Mouse (Mus musculus) MEL (cell line): ENCODE data around the gene Trhr2. TPM values are rescaled to one million over a fixed set of nuclear protein-coding genes. Genes with fewer than 3 reads are reported as not detected.

ENCODE experiments used
- DNase-seq: peaks from one replicate; pipeline ENCODE4 v3.0.0; 2011; ENCODE audit warnings: low read depth, low spot score
- H3K27ac ChIP-seq: 2 replicates; pipeline ENCODE4 v1.5.1; 2012; ENCODE audit warnings: low read depth, mild to moderate bottlenecking, control low read depth, low read length, moderate library complexity; ENCODE audit not compliant: control insufficient read depth
- H3K27me3 ChIP-seq, 2 experiments: fragments of 150-350 bp in 1 of 2; sonication (generic) in 1 of 2; 2 replicates each; pipeline ENCODE4 v1.6.1; 2012; ENCODE audit warnings: low read length in 2 of 2, mild to moderate bottlenecking in 2 of 2, improper control_type of control experiment in 1 of 2, moderate library complexity in 1 of 2; ENCODE audit not compliant: insufficient read depth in 2 of 2, control insufficient read depth in 1 of 2
- H3K36me3 ChIP-seq, 2 experiments: 2 replicates each; pipeline ENCODE4 v1.6.1; 2012 to 2014; ENCODE audit warnings: low read length in 2 of 2, improper control_type of control experiment in 1 of 2, inconsistent platforms in 1 of 2, mild to moderate bottlenecking in 1 of 2; ENCODE audit not compliant: insufficient read depth in 2 of 2, control insufficient read depth in 1 of 2
- H3K4me1 ChIP-seq, 2 experiments: fragments of 150-350 bp in 1 of 2; sonication (generic) in 1 of 2; 2 replicates each; pipeline ENCODE4 v1.6.1; 2012; ENCODE audit warnings: low read length in 2 of 2, improper control_type of control experiment in 1 of 2, mild to moderate bottlenecking in 1 of 2; ENCODE audit not compliant: insufficient read depth in 2 of 2, control insufficient read depth in 1 of 2
- H3K4me3 ChIP-seq, 2 experiments: fragments of 150-350 bp in 1 of 2; sonication (generic) in 1 of 2; 2 replicates each; pipeline ENCODE4 v1.5.1; 2012; ENCODE audit warnings: low read depth in 2 of 2, low read length in 2 of 2, mild to moderate bottlenecking in 2 of 2, moderate library complexity in 2 of 2, control low read depth in 1 of 2, improper control_type of control experiment in 1 of 2; ENCODE audit not compliant: control insufficient read depth in 1 of 2, insufficient read depth in 1 of 2
- H3K79me2 ChIP-seq: 2 replicates; pipeline ENCODE4 v1.6.1; 2012; ENCODE audit warnings: mild to moderate bottlenecking, low read length, moderate library complexity; ENCODE audit not compliant: control insufficient read depth, poor library complexity, insufficient read depth
- H3K9ac ChIP-seq: 2 replicates; pipeline ENCODE4 v1.6.1; 2012; ENCODE audit warnings: low read depth, mild to moderate bottlenecking, control low read depth, low read length, moderate library complexity; ENCODE audit not compliant: control insufficient read depth, poor library complexity, severe bottlenecking
- H3K9me3 ChIP-seq: fragments of 150-350 bp; sonication (generic); replicated peaks from 2 replicates; pipeline ENCODE4 v1.6.1; 2012; ENCODE audit warnings: mild to moderate bottlenecking, low read length, improper control_type of control experiment, moderate library complexity; ENCODE audit not compliant: insufficient read depth
- CTCF ChIP-seq, 3 experiments: IDR thresholded peaks in 2 of 3; conservative IDR thresholded peaks in 1 of 3; 2 replicates each; pipeline ENCODE4 v1.5.1; 2011 to 2012; ENCODE audit warnings: low read length in 3 of 3, low read depth in 2 of 3, mild to moderate bottlenecking in 2 of 3, improper control_type of control experiment in 1 of 3, inconsistent platforms in 1 of 3, mixed read lengths in 1 of 3, moderate library complexity in 1 of 3; ENCODE audit not compliant: control insufficient read depth in 1 of 3, insufficient read depth in 1 of 3, poor library complexity in 1 of 3, severe bottlenecking in 1 of 3
- ETS1 ChIP-seq: IDR thresholded peaks from 2 replicates; pipeline ENCODE4 v1.6.1; 2012; ENCODE audit warnings: low read depth, mild to moderate bottlenecking, inconsistent platforms, low read length, improper control_type of control experiment, moderate library complexity
- HCFC1 ChIP-seq: IDR thresholded peaks from 2 replicates; pipeline ENCODE4 v1.6.1; 2012; ENCODE audit warnings: low read depth, mild to moderate bottlenecking, inconsistent platforms, low read length, improper control_type of control experiment, moderate library complexity
- MAX ChIP-seq: IDR thresholded peaks from 2 replicates; pipeline ENCODE4 v1.6.1; 2011; ENCODE audit warnings: low read length, improper control_type of control experiment
- MAZ ChIP-seq: IDR thresholded peaks from 2 replicates; pipeline ENCODE4 v1.6.1; 2012; ENCODE audit warnings: low read depth, mild to moderate bottlenecking, inconsistent platforms, low read length, improper control_type of control experiment
- MXI1 ChIP-seq: IDR thresholded peaks from 2 replicates; pipeline ENCODE4 v1.6.1; 2011; ENCODE audit warnings: mild to moderate bottlenecking, low read depth, low read length, improper control_type of control experiment
- MYC ChIP-seq: IDR thresholded peaks from 2 replicates; pipeline ENCODE4 v1.6.1; 2011; ENCODE audit warnings: low read depth, mild to moderate bottlenecking, low read length, improper control_type of control experiment, moderate library complexity
- NELFE ChIP-seq: IDR thresholded peaks from 2 replicates; pipeline ENCODE4 v1.6.1; 2011; ENCODE audit warnings: low read depth, low read length, improper control_type of control experiment
- POLR2AphosphoS5 ChIP-seq: IDR thresholded peaks from 2 replicates; pipeline ENCODE4 v1.6.1; 2012; ENCODE audit warnings: low read depth, borderline replicate concordance, mild to moderate bottlenecking, inconsistent platforms, low read length, moderate library complexity, mixed read lengths
- RAD21 ChIP-seq: IDR thresholded peaks from 2 replicates; pipeline ENCODE4 v1.6.1; 2011; ENCODE audit warnings: mild to moderate bottlenecking, low read depth, low read length, improper control_type of control experiment
- RCOR1 ChIP-seq: IDR thresholded peaks from 2 replicates; pipeline ENCODE4 v1.6.1; 2012; ENCODE audit warnings: low read depth, mild to moderate bottlenecking, inconsistent platforms, low read length, improper control_type of control experiment
- SIN3A ChIP-seq: IDR thresholded peaks from 2 replicates; pipeline ENCODE4 v1.6.1; 2012; ENCODE audit warnings: low read length, improper control_type of control experiment, inconsistent platforms
- SMC3 ChIP-seq: IDR thresholded peaks from 2 replicates; pipeline ENCODE4 v1.6.1; 2011; ENCODE audit warnings: low read depth, low read length, improper control_type of control experiment
- TAL1 ChIP-seq: IDR thresholded peaks from 2 replicates; pipeline ENCODE4 v1.6.1; 2012; ENCODE audit warnings: mild to moderate bottlenecking, inconsistent platforms, low read length, moderate library complexity, mixed read lengths
- TBP ChIP-seq: IDR thresholded peaks from 2 replicates; pipeline ENCODE4 v1.8.0; 2011; ENCODE audit warnings: low read depth, low read length, improper control_type of control experiment
- ZC3H11A ChIP-seq: IDR thresholded peaks from 2 replicates; pipeline ENCODE4 v1.6.1; 2012; ENCODE audit warnings: low read depth, mild to moderate bottlenecking, inconsistent platforms, low read length, improper control_type of control experiment
- ZKSCAN1 ChIP-seq: IDR thresholded peaks from 2 replicates; pipeline ENCODE4 v1.6.1; 2012; ENCODE audit warnings: low read depth, mild to moderate bottlenecking, inconsistent platforms, low read length, improper control_type of control experiment, moderate library complexity
- ZNF384 ChIP-seq: IDR thresholded peaks from 2 replicates; pipeline ENCODE4 v1.6.1; 2012; ENCODE audit warnings: low read depth, mild to moderate bottlenecking, inconsistent platforms, low read length, improper control_type of control experiment
- polyA plus RNA-seq, 2 experiments: library from polyadenylated mRNA; stranded (reverse) in 1 of 2; unstranded in 1 of 2; fragments of >175 nt in 1 of 2; fragments of >200 nt in 1 of 2; gene quantifications; 2 replicates each; pipeline versions ENCODE4 v1.2.1 to v1.2.4; 2012; ENCODE audit warnings: low replicate concordance in 2 of 2, low read depth in 1 of 2; ENCODE audit not compliant: insufficient read length in 2 of 2, insufficient read depth in 1 of 2, missing spikeins in 1 of 2
- total RNA-seq: library from RNA; depleted of rRNA; stranded (reverse); fragments of 300-350 nt; gene quantifications from 2 replicates; pipeline ENCODE4 v1.2.3, GENCODE M21; 2012

Trhr2 gene
- total and polyA plus RNA-seq, 3 experiments: 0.07 to 0.12 TPM; not detected in 1

GRCm38 (mm10) chr8:122368494-122368893 is 7.9 kb upstream of the Trhr2 start:
- Histone ChIP-seq H3K4me1 (peaks cover 4 to 7% of the 10 kb centered on the region in 2 experiments; a peak in 2 of 4 replicates), H3K36me3 (peaks cover 0 to 5% of the 10 kb centered on the region in 2 experiments; a peak in 2 of 4 replicates), H3K4me3 (no peak overlapping the region), H3K79me2 (no peaks in the 10 kb centered on the region), H3K27ac (no peak overlapping the region), H3K9me3 (no peaks in the 10 kb centered on the region), H3K27me3 (no peaks in the 10 kb centered on the region), H3K9ac (no peak overlapping the region)
- TF ChIP-seq NELFE (no peak), TAL1 (no peak), SIN3A (no peak), HCFC1 (no peak), ZC3H11A (no peak), MAZ (no peak), RAD21 (no peak), CTCF (IDR thresholded peaks at IDR 0.05 in 2 of 3, conservative IDR thresholded peaks at IDR 0.05 in 1 of 3; ENCODE audit: control insufficient read depth in 1 of 3, insufficient read depth in 1 of 3, low read depth in 2 of 3, low read length in 3 of 3, poor library complexity in 1 of 3, severe bottlenecking in 1 of 3) (no peak), ZNF384 (no peak), MYC (no peak), RCOR1 (no peak), SMC3 (no peak), MAX (no peak), POLR2AphosphoS5 (no peak), MXI1 (no peak), TBP (no peak), ETS1 (no peak)
- no peak for DNase-seq

- no peak overlapping the region for H3K9ac ChIP-seq
- TF ChIP-seq SIN3A (no peak), ZKSCAN1 (no peak), SMC3 (no peak), TBP (no peak)
- TF ChIP-seq, all 39 proteins: peak for 0
- Histone ChIP-seq H3K27me3 (no peaks in the 10 kb centered on the region), H3K9me3 (no peaks in the 10 kb centered on the region), H3K4me3 (no peak overlapping the region), H3K27ac (no peak overlapping the region), H3K36me3 (no peaks in the 10 kb centered on the region), H3K4me1 (no peaks in the 10 kb centered on the region), H3K79me2 (no peaks in the 10 kb centered on the region)
- DNase-seq: no peak
These were observed 2.4 kb upstream of the Trhr2 start for GRCm38 (mm10) chr8:122362967-122363366.
